21 mouse cellular contexts compared by ENCODE assay signal in the genomic region with DNA sequence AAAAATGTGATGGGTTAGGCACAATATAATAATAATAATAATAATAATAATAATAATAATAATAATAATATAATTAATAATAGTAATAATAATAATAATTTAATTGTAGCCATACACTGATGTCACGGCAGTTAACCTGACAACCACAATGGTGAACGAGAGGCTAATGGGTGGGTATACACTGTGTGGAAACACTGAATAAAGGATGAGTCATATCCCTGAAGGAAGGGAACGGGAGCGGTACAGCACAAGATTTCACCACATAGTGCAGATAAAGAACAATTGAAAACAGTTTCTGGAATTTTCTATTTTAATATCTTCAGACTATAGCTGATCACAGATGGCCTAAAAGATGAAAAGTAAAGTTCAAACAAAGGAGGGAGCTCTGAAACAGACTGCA.
"Had no signal": no experiment of that assay in that cellular context is flagged by ENCODE, and none has a peak within 500 bp of the region (broad histone marks: within the 10 kb centered on the region; RNA-seq: fewer than 3 reads in every experiment).

No protein-coding gene starts in this region.

- H3K27ac ChIP-seq: hindbrain, embryonic 13.5 days; hindbrain, embryonic 15.5 days; intestine, embryonic 15.5 days; layer of hippocampus, adult 2 months; left cerebral cortex, adult 2 months; limb, embryonic 13.5 days; liver, embryonic 13.5 days had no signal

- H3K36me3 ChIP-seq: hindbrain, embryonic 13.5 days; hindbrain, embryonic 15.5 days; intestine, embryonic 15.5 days; limb, embryonic 13.5 days; liver, embryonic 13.5 days had no signal

- H3K9ac ChIP-seq: hindbrain, embryonic 13.5 days; hindbrain, embryonic 15.5 days; intestine, embryonic 15.5 days; limb, embryonic 13.5 days; liver, embryonic 13.5 days had no signal

- H3K4me3 ChIP-seq: hindbrain, embryonic 13.5 days; hindbrain, embryonic 15.5 days; intestine, embryonic 15.5 days; layer of hippocampus, adult 2 months; left cerebral cortex, adult 2 months; limb, embryonic 13.5 days; liver, embryonic 13.5 days had no signal

- H3K27me3 ChIP-seq: hindbrain, embryonic 15.5 days; intestine, embryonic 15.5 days; limb, embryonic 13.5 days; liver, embryonic 13.5 days had no signal

- DNase-seq: gastrocnemius, postnatal 14 days; gastrocnemius, postnatal 36 days; heart, adult 18-20 months; heart, postnatal 10 days; kidney, adult 18-20 months; kidney, adult 8-10 months; kidney, postnatal 10 days; kidney, postnatal 25 days; kidney, postnatal 4 days; liver; liver, embryonic 13.5 days had no signal

- H3K4me1 ChIP-seq: hindbrain, embryonic 13.5 days; intestine, embryonic 15.5 days; limb, embryonic 13.5 days; liver, embryonic 13.5 days had no signal

- ATAC-seq: inflammation-experienced regulatory T-cells, adult 6 months; intestine, embryonic 15.5 days; intestine, postnatal 0 days had no signal

- H3K4me2 ChIP-seq: heart, embryonic 11.5 days; hindbrain, embryonic 13.5 days; hindbrain, embryonic 15.5 days; intestine, embryonic 15.5 days; limb, embryonic 13.5 days; liver, embryonic 11.5 days; liver, embryonic 13.5 days had no signal

- H3K9me3 ChIP-seq: hindbrain, embryonic 13.5 days; hindbrain, embryonic 15.5 days; intestine, embryonic 15.5 days; limb, embryonic 13.5 days; liver, embryonic 13.5 days had no signal
